Mouse (Mus musculus) embryonic facial prominence, embryonic 13.5 days (tissue): Measurements from ENCODE around the gene Eif4a2. TPM values are rescaled to one million over a fixed set of nuclear protein-coding genes. Genes with fewer than 3 reads are reported as not detected.
"Not testable (repeated sequence)": the region's sequence is repeated elsewhere in the genome, so short reads cannot be mapped to it uniquely, and the experiment has no call there.

Experiments used
- ATAC-seq: fragments of 200-750 bp; cut with Nextera tagmentation; 2 replicates; pipeline ENCODE4 v1.8.0; 2017; ENCODE audit warnings: low read depth; ENCODE audit not compliant: insufficient number of reproducible peaks, insufficient read depth, low FRiP score, low TSS enrichment
- H3K27ac ChIP-seq: fragments of 300-500 bp; sonication (generic); 2 replicates; pipeline ENCODE4 v1.5.1; 2015; ENCODE audit warnings: moderate library complexity, mild to moderate bottlenecking, inconsistent platforms
- H3K27me3 ChIP-seq: fragments of 300-500 bp; sonication (generic); 2 replicates; pipeline ENCODE4 v1.6.1; 2015; ENCODE audit warnings: mild to moderate bottlenecking, inconsistent platforms
- H3K36me3 ChIP-seq: fragments of 300-500 bp; sonication (generic); 2 replicates; pipeline ENCODE4 v1.6.1; 2015; ENCODE audit warnings: mild to moderate bottlenecking, inconsistent platforms
- H3K4me1 ChIP-seq: fragments of 300-500 bp; sonication (generic); 2 replicates; pipeline ENCODE4 v1.6.1; 2015; ENCODE audit warnings: inconsistent platforms
- H3K4me2 ChIP-seq: fragments of 300-500 bp; sonication (generic); 2 replicates; pipeline ENCODE4 v1.6.1; 2015; ENCODE audit warnings: moderate library complexity, mild to moderate bottlenecking, inconsistent platforms
- H3K4me3 ChIP-seq: fragments of 300-500 bp; sonication (generic); 2 replicates; pipeline ENCODE4 v1.5.1; 2015; ENCODE audit warnings: mild to moderate bottlenecking, inconsistent platforms
- H3K9ac ChIP-seq: fragments of 300-500 bp; sonication (generic); 2 replicates; pipeline ENCODE4 v1.6.1; 2015; ENCODE audit warnings: mild to moderate bottlenecking, inconsistent platforms
- H3K9me3 ChIP-seq: fragments of 300-500 bp; sonication (generic); 2 replicates; pipeline ENCODE4 v1.6.1; 2016; ENCODE audit warnings: inconsistent platforms
- WGBS: fragments of 180-500 bp; shearing (Covaris S2); methylation state at CpG from one replicate; pipeline ENCODE4 v1.1.7; 2015; ENCODE audit warnings: mixed read lengths; 5-methylcytosine and 5-hydroxymethylcytosine counted together
- polyA plus RNA-seq: library from polyadenylated mRNA; unstranded; fragments of >200 nt; fragmentation: Nextera tagmentation; extraction: Ambion mirVana; gene quantifications from 2 replicates; pipeline ENCODE4 v1.2.1, GENCODE M21; 2015

Eif4a2 gene
- polyA plus RNA-seq, 1 experiment from 2014 or later = 255 TPM

DNA sequence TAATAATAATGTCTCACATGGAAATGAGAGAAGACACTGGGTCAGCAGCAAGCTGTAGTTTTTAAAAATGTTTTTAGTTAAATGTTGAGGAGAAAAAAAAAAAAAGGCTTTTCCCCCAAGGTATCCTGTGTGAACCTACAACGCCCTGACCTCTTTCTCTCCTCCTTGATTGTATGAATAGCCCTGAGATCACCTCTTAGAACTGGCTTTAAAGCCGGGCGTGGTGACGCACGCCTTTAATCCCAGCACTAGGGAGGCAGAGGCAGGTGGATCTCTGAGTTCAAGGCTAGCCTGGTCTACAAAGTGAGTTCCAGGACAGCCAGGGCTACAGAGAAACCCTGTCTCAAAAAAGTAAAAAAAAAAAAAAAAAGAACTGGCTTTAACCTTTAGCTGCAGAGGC lies 11.7 kb upstream of the Eif4a2 start:
- not testable (repeated sequence) for H3K9me3 ChIP-seq, H3K4me3 ChIP-seq, H3K4me2 ChIP-seq, H3K4me1 ChIP-seq, H3K36me3 ChIP-seq, H3K27ac ChIP-seq, H3K9ac ChIP-seq, ATAC-seq
- peaks cover 14% of the 10 kb centered on the region for H3K27me3 ChIP-seq
- 87% methylated on average over 5 of the region's 5 CpGs for whole genome bisulfite sequencing

DNA sequence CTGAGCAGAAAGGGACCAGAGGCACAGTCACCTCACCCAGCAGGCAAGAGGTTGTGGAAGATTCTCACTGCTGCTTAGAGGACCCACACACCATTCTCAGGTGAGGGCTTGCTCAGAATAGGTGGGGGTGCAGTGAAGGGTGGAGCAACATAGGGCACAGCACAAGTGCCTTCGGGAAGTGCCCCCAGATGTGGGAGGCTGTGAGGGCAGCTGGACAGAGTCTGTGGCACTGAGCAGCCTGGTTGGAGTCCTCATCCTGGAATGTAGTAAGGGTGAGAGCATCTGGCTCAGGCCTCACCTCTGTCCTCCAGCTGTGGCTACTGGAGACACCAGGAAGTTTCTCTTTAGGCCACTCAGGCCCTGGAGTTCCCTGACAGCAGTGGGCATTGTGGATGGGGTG lies 10.4 kb upstream of the Eif4a2 start:
- not testable (repeated sequence) for H3K4me2 ChIP-seq, H3K9me3 ChIP-seq, H3K27ac ChIP-seq, H3K4me3 ChIP-seq, H3K9ac ChIP-seq, H3K36me3 ChIP-seq
- H3K4me1 ChIP-seq = peaks cover 11% of the 10 kb centered on the region
- 86% methylated on average over 1 of the region's 1 CpGs for WGBS
- H3K27me3 ChIP-seq = peaks cover 17% of the 10 kb centered on the region
- ATAC-seq = 0 out of 2 replicates have a peak, but pooled peaks have one; percentile 20

DNA sequence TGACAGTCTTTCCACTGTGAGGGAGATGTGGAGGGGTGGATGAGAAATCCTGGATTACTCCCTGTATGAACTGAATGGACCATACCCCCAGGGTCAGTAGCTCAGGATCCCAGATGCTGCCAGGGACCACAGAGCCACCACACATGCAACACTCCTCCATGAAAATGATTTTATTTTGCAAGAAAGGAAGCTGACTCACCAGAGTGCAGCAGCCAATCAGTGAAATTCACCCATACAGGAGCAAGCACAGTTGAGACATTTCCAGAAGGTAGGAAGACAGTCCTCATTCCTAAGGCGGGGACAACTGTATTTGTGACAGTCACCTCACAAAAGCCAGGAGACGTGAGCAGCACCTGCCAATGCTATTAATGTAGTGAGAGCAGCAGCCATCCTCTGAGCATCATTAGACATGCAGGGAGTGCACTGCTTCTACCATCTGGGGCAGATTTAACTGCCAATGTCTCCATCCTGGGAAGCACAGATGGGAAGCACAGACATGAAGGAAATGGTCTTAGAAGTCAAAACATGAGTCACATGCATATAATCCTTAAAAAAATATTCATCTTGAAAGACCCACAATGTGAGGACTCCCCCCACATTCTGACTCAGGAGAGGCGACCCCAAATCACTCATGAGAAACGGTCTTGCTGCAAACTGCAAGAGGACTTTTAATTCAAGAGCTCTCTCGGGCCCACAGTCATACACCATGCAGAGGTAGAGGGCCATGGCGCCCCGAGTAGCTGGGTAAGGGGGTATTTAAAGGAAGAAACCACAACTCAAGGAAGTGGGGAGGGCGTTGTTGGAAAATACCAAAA lies 9.7 kb upstream of the Eif4a2 start:
- not testable (repeated sequence) for H3K36me3 ChIP-seq, H3K9me3 ChIP-seq, H3K4me3 ChIP-seq, H3K4me2 ChIP-seq, H3K27ac ChIP-seq, ATAC-seq, H3K9ac ChIP-seq
- WGBS = 76% methylated on average over 8 of the region's 8 CpGs
- peaks cover 12% of the 10 kb centered on the region for H3K4me1 ChIP-seq
- peaks cover 17% of the 10 kb centered on the region for H3K27me3 ChIP-seq

DNA sequence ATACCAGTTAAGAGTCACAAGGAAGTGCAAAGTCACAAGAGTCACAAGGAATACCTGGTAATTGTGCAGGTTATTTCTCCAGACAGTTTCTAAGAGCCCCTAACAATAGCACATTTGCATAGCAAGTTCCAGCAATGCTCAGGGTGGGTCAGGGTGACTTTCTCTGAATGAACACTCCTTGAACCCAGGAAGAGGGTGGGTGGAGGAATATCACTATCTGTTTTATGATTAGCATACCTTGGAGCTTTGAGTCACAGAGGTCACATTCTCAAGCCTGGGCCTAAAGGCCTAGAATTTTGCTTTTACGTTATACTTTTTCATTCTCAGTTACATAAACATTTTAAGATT lies 9.2 kb upstream of the Eif4a2 start:
- H3K4me3 ChIP-seq, H3K9ac ChIP-seq, H3K36me3 ChIP-seq, H3K4me2 ChIP-seq, ATAC-seq, H3K27ac ChIP-seq, H3K9me3 ChIP-seq: not testable (repeated sequence)
- Histone ChIP-seq H3K4me1 (peaks cover 17% of the 10 kb centered on the region), H3K27me3 (peaks cover 17% of the 10 kb centered on the region)
- WGBS = 93% methylated on average over 1 of the region's 1 CpGs

DNA sequence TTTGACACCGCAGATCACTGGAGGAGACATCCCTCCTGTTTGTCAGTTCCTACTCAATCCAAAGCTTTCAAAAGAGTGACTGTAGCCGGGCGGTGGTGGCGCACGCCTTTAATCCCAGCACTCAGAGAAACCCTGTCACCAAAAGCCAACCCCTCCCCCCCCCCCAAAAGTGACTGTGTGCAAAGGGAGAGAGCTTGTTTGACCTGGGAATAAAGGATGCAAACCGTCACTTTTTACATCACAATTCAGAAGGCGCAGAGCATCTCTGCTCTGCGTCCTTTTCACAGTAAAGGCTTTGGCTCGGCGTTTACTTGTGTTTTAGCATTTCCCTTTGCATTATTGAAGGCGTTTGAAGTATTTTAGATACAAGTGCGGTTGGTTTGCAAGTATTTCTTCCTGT lies 7.6 kb upstream of the Eif4a2 start:
- H3K4me3 ChIP-seq = peak overlapping the region; percentile 38
- peaks cover 17% of the 10 kb centered on the region for H3K4me1 ChIP-seq
- peak overlapping the region; percentile 64 for H3K9ac ChIP-seq
- no peak overlapping the region for H3K27ac ChIP-seq
- no peaks in the 10 kb centered on the region for H3K36me3 ChIP-seq
- H3K27me3 ChIP-seq = peaks cover 17% of the 10 kb centered on the region
- ATAC-seq = no peak
- WGBS = 3% methylated on average over 12 of the region's 12 CpGs
- no peaks in the 10 kb centered on the region for H3K9me3 ChIP-seq
- peak overlapping the region; percentile 60 for H3K4me2 ChIP-seq

DNA sequence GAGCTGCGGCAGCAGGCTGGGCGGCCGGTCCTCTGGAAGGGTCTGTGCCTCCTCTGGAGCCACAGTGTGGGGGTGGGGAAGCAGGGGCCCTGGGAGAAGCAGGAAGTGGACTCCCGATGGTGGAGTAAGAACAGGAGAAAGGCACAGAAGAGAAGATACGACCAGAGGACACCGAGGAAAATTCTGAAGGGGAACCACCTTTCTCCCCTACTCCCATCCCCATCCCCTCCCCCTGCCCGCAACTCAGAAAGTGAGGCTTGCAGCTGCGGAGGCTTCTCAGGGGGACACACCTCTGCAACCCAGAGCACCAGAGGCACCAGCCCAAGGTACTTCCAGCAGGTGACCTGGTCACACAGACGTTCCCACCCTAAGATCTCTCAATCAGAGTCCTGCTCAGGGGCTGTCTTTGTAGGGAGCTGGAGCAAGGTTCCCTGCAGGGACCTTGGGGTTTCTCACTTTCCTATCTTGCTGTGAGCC lies 7.1 kb upstream of the Eif4a2 start:
- under 1% methylated on average over 9 of the region's 9 CpGs for WGBS
- peaks cover 17% of the 10 kb centered on the region for H3K4me1 ChIP-seq
- no peaks in the 10 kb centered on the region for H3K36me3 ChIP-seq
- ATAC-seq = no peak
- peak overlapping the region; percentile 38 for H3K4me3 ChIP-seq
- H3K4me2 ChIP-seq = peak overlapping the region; percentile 60
- H3K27me3 ChIP-seq = peaks cover 17% of the 10 kb centered on the region
- H3K27ac ChIP-seq = no peak overlapping the region
- H3K9me3 ChIP-seq = no peaks in the 10 kb centered on the region
- peak overlapping the region; percentile 64 for H3K9ac ChIP-seq

DNA sequence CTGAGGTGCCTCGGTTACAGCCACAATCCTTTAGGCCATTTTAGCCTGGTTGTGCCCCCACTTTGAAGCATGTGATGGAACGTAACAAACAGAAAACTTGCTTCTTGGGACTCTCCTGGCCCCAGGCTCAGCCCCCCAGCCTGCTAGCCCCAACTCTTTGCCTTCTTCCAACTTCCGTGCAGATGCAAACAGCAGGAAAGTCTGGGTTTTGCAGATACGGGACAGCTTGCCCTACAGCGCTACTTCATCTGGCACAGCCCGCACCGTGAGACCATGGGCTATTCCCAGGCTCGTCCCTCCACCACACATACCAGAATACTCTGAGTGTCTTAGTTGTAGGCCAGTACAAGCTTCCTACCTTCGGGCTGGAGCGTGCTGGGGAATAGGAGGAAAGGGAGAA lies 6.6 kb upstream of the Eif4a2 start:
- Histone ChIP-seq H3K9me3 (no peaks in the 10 kb centered on the region), H3K9ac (peak overlapping the region; percentile 64), H3K4me3 (peak overlapping the region; percentile 38), H3K27me3 (peaks cover 17% of the 10 kb centered on the region), H3K4me1 (peaks cover 17% of the 10 kb centered on the region), H3K4me2 (peak overlapping the region; percentile 60), H3K27ac (no peak overlapping the region), H3K36me3 (no peaks in the 10 kb centered on the region)
- 14% methylated on average over 10 of the region's 10 CpGs for WGBS
- ATAC-seq = no peak

DNA sequence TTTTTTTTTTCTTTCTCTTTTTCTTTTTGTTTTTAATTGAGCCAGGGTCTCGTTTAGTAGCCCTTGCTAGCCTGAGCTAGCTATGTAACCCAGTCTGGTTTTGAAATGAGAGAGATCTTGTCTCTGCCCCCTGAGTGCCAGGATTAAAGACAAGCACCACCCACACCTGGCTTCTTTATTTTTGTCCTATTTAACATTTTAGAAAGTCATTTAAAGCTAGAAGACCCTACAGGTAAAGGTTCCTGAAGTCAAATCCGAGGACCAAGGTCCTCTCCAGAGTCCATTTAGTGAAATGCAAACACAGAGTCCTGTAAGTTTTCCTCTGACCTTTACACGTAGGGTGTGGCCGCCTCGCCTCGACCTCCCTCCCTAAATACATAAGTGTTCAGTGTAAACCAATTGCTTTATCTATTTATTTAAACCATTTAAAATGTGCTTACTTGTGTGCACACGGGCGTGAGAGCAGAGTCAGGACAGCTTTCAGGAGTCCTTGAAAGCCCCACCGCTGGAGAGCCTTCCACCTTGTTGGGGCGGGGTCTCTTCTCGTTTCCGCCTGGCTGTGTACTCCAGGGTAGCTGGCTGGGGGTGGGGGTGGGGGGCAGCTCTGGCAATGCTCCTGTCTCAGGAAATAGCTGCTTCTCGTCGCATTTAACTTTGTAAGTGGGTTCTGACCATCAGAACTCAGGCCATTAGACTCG lies 4.8 kb upstream of the Eif4a2 start:
- Histone ChIP-seq H3K4me3 (peak overlapping the region; percentile 37), H3K27me3 (peaks cover 17% of the 10 kb centered on the region), H3K27ac (no peak overlapping the region), H3K4me2 (peak overlapping the region; percentile 60), H3K9me3 (no peaks in the 10 kb centered on the region), H3K36me3 (no peaks in the 10 kb centered on the region), H3K9ac (peak overlapping the region; percentile 61), H3K4me1 (peaks cover 17% of the 10 kb centered on the region)
- no peak for ATAC-seq
- WGBS = 10% methylated on average over 15 of the region's 15 CpGs

DNA sequence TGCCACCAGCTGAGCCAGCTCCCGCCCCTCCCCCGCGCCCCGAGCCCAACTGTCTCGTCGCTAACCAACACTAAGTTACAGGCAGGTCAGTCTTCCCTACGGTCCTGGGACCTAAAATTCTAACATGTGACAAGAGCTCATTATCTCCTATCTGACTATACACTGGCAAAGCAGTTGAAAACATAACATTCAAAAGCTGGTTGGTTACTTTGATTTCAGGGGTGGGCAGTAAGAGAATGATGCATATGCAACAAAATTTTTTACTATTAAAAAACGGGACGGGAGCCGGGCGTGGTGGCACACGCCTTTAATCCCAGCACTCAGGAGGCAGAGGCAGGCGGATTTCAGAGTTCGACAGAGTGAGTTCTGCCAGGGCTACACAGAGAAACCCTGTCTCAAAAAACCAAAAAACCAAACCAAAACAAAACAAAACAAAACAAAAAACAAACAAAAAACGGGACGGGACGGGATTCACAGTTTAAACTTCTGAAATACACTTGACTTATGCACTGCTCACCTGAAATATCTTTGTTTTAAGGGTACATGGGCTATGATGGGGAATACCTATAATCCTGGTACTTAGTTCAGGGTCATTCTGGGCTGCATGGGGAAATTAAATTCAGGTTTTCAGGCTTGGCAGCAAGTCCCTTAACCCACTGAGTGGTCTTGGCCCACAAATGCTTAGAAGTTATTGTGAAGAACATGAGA lies 4.1 kb upstream of the Eif4a2 start:
- no peak for ATAC-seq
- Histone ChIP-seq H3K27ac (no peak overlapping the region), H3K9ac (peak overlapping the region; percentile 61), H3K36me3 (no peaks in the 10 kb centered on the region; the same call in 1 of the 2 replicates), H3K4me2 (peak overlapping the region; percentile 60), H3K4me3 (peak overlapping the region; percentile 37), H3K27me3 (peaks cover 17% of the 10 kb centered on the region), H3K9me3 (no peaks in the 10 kb centered on the region), H3K4me1 (peaks cover 17% of the 10 kb centered on the region)
- 42% methylated on average over 17 of the region's 17 CpGs for WGBS

DNA sequence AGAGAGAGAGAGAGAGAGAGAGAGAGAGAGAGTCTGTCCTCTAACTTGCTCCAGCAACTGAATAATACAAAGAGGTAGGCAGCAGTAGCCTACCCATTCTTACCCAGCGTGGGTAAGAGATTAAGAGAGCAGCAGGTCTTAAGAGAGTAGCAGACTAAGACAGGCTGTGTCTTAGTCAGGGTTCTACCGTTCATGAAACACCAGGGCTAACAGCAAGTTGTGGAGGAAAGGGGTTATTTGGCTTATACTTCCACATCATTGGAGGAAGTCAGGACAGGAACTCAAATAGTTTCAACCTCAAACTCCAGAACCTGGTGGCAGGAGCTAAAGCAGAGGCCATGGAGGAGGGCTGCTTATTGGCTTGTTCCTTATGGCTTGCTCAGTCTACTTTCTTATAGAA lies 3.4 kb upstream of the Eif4a2 start:
- Histone ChIP-seq H3K27me3 (peaks cover 17% of the 10 kb centered on the region), H3K27ac (no peak overlapping the region), H3K4me2 (no peak overlapping the region), H3K4me1 (peaks cover 17% of the 10 kb centered on the region), H3K36me3 (peaks cover 3% of the 10 kb centered on the region), H3K4me3 (no peak overlapping the region), H3K9me3 (no peaks in the 10 kb centered on the region), H3K9ac (no peak overlapping the region)
- no peak for ATAC-seq
- WGBS = 67% methylated on average over 2 of the region's 2 CpGs

DNA sequence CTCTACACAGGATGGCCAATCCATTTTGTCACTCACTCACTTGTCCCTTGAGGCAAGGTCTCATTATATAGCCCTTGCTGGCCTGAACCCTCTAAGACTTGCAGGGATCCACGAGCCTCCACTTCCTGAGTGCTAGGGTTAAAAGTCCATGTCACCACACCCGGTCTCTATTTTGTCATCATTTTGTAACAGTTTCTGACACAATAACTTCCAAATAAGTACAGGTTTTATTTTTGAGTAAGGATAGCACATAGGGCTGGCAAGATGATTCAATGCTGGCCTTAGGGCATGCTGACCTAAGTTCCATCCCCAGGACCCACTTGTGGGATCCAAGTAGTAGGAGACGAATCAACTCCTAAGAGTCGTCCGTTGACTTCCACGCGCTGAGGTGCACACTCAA lies 1.1 kb upstream of the Eif4a2 start:
- ATAC-seq = no peak
- Histone ChIP-seq H3K9ac (no peak overlapping the region), H3K4me3 (no peak overlapping the region), H3K9me3 (no peaks in the 10 kb centered on the region), H3K4me1 (peaks cover 23% of the 10 kb centered on the region), H3K27me3 (no peaks in the 10 kb centered on the region), H3K27ac (no peak overlapping the region), H3K36me3 (peaks cover 24% of the 10 kb centered on the region), H3K4me2 (no peak overlapping the region)
- 63% methylated on average over 7 of the region's 7 CpGs for WGBS
